Mouse (Mus musculus) forebrain, embryonic 13.5 days (tissue): ENCODE results near the gene G530012D18Rik. TPM values are rescaled to one million over a fixed set of nuclear protein-coding genes. Genes with fewer than 3 reads are reported as not detected.

Experiments
- polyA plus RNA-seq: library from polyadenylated mRNA; unstranded; fragments of >200 nt; fragmentation: Nextera tagmentation; extraction: Ambion mirVana; gene quantifications from 2 replicates; pipeline ENCODE4 v1.2.1, GENCODE M21; 2015

Gene G530012D18Rik
- polyA plus RNA-seq, 1 experiment from 2014 or later: not detected

Other genes with a start within 250 kb of the G530012D18Rik start
- 0.26 and 0.56 TPM in 2 replicates for gene Sp110, start 23.1 kb downstream of the G530012D18Rik start, polyA plus RNA-seq
- 0.14 and 0.41 TPM in 2 replicates for gene Sp140, start 24.7 kb downstream of the G530012D18Rik start, polyA plus RNA-seq
- gene Sp100, start 74.3 kb downstream of the G530012D18Rik start, polyA plus RNA-seq: 0.14 and 0.21 TPM in 2 replicates
- gene A630001G21Rik, start 203.0 kb downstream of the G530012D18Rik start, polyA plus RNA-seq: 0.52 and 0.62 TPM in 2 replicates
- gene Cab39, start 217.8 kb downstream of the G530012D18Rik start, polyA plus RNA-seq: 44.9 and 46.2 TPM in 2 replicates